Mouse (Mus musculus) retina, adult 2 months (tissue): ENCODE data around the gene Cltrn.

Source experiments
- DNase-seq: peaks from one replicate; pipeline ENCODE4 v3.0.0-alpha.2; 2012; ENCODE audit warnings: low read depth, low spot score

Cltrn gene

DNA sequence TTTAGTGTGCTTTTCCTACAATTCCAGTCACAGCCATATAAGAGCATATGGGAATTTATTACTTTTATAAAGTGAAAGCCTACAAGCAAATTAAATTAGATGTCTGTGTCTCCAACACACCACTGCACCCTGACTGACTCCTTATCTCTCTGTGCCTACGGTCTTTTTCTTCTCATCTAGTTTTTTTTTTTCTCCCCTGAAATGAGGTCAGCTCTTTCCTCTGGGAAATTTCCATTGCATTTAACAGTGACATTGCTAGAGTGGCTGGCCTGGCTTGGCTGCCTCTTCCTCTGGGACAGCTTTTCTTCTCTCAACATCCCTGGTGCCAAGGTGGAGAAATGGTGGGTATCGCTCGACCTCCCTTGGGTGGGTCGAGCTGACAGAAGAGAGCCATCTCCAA, at the start of gene Cltrn:
Cltrn (plus strand) TSS at position 249 of the 400 bp plus-strand sequence.
- no peak for DNase-seq

DNA sequence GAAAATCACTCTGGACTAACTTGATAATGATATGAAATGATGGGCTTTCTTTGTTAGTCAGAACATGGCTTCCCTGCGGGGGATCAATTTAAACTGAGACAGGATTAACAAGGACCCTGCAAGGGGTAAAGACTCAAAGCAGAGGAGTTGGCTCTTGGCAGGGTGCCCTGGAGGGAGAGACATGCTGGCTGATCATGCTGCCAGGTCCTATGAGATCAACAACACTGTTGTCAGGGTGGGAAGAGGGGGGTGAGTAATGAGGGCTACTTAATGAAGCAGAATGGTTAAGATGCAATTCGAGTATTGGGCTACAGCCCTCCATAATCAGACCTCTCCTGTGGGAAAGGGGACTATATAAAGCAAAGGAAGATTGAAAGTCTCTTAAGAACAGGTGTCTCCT, 49.7 kb upstream of the Cltrn start:
- DNase-seq, result no peak

DNA sequence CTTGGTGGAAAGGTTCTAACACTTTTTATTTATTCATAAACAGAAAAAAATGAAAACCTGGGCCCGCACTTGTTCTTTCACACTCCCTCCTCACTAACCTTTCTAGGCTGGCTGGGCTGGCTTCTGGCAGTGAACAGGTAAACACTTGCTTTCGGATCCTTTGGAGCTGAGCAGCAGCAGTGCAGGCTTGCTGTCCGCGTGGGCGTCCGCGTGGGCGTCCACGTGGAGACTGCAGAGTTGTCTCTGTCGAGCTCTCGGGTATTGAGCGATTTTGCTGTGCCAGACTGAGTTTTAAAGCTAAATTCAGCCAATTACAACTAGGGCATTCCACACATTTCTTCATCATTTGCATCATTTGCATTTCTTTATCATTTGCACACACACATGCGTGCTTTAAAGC, 46.6 kb upstream of the Cltrn start:
- no peak for DNase-seq

DNA sequence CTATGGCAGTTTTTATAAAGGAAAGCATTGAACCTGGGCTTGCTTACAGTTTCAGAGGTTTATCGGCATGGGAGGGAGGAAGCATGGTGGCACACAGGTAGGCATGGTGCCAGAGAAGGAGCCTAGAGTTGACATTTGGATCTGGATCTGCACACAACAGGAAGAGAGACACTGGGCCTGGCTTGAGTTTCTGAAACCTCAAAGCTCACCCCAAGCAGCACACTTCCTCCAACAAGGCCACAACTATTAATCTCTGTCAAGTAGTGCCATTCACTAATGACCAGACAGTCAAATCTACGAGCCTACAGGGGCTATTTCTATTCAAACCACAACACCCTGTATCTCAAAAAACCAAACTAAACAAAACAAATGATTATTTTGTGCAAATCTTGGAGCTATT, 41.9 kb upstream of the Cltrn start:
- no peak for DNase-seq

DNA sequence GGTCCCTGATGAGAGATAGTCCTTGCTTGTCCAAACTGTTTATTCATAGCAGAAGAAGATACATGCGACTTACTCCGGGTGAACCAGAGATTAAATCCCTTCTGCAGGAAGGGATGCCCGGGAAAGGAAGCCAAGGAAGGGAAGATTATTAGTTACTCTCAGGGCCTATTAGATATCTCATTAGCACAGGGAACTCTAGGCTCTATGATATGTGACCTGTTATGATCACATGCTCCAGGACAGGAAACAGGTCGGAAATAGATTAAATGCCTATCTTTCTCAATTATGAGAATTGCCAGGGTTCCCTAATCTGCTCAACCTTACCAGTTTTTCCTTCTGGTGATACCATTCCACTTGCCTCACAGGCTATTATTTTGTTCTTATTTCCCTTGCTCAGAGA, 32.9 kb upstream of the Cltrn start:
- DNase-seq, result no peak

DNA sequence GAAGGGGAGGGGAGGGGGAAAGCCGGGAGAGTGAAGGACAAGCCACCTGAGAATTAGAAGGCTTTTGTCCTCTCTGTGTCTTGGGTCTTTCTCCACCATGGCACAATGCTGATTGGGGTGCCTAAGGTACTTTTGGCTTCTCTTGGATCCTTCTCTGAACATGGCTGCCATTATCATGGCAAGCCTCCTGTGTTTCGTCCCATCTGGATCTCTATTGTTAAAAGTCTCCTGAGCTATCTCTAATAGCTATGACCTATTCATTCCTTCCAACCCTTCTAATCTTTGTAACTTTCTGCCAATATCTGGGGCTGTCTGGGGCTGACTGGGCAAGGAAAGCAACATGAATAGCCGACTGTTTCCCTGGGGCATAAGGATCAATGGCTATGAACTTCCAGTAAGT, 30.1 kb upstream of the Cltrn start:
- DNase-seq, result no peak

DNA sequence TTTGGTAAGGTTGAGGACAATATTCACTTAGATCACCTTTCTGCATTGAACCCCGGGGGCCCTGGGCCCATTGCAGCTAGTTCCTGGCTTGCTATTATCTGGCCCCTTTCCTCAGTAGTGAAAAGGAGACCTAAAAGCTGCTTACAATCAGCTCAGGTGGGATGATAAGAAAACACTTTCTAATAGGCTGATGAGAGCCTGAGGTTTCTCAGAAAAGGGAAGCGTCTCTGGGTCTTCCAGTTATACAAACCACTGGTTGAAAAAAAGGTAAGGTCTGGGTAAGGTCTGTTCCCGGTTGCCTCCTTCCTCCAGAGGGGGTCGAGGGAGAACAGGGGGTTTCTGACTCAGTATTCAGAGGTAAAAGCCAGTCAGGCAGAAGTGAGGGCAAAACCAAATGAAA, 29.6 kb upstream of the Cltrn start:
- no peak for DNase-seq

DNA sequence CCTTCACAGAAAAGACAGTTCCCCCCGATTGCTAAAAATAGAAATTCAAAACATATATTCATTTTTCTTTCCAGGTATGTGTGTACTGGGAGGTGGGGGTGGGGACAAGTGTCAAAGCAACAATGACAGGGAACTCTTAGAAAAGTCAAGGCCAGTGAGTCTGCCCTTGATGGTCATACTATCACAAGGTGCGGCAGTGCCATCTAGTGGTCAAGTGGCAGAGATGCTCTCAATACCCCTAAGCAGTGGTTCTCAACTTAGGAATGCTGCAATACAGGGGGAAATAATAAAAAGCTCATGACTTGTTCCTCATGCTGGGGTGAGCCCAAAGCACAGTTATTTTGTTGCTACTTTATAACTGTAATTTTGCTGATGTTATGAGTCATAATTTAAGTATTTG, 22.4 kb upstream of the Cltrn start:
- DNase-seq, result peak; percentile 44

DNA sequence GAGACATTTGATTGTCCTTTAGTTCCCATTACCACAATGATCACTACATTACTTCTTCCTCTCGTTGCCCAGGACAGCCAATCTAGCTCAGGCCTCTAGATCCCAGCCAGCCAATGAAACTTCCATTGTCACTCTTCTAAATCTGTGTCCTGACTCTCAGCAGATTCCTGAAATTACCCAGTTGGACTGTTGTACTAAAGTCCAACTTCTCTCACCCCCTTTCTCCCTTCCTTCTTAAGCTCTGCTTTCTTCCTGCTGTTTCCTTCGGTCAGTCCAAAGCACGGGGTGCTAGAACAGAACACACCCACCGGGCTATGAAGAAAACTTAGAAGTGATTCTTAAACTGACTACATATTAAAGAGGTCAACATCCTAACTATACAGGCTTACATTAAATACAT, 19.7 kb upstream of the Cltrn start:
- DNase-seq, result no peak

DNA sequence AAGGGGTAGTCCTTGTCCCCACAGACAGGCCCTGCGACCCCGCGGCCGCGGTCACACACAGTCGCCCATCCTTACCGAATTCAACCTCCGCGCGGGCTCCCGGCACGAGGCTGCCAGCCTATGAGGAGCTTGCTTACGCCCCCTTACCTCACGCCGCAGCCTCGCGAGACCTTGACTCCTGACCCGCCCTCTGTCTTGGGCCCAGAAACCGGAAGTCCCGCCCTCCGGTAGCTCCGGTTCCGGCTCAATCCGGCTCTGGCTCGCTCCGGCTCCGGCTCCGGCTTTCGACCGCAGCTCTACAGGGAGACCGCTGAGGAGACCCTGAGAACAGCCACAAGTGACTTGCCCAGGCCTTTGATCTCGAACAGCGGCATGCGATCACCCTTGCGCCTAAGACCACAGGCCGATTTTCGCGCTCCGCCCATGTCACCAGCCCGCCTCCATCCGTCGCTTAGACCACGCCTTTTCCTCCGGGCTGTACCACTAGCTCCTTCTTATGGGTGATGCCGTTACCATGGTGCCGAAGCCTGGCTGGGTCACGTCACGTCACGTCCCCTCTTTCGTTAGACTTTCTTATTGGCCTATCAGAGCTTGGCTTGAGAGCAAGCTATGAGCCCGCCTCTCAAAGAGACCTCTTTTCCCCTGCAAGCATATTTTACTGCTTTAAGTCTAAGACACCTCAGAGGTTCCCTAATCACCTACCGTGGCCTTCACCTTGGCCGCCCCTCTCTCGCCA, 12.4 kb upstream of the Cltrn start, which contains the start of gene Siah1b:
Siah1b (minus strand) TSS at position 454 of the 736 bp plus-strand sequence.
- DNase-seq, result peak; percentile 86

DNA sequence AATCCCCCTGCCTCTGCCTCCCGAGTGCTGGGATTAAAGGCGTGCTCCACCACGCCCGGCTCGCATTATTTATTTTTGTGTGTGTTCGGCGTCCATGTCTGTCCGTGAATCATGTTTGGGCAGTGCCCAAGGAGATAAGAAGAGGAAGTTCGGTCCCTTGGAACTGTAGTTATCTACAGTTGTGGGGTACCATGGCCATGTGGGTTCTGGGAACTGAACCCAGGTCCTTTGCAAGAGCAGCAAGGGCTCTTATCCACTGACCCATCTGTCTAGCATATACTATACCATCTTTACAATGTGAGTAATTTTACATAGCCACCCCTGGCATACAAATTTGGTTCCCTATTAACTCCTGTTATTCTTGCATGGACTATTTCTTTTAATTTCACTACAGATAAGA, 6.6 kb upstream of the Cltrn start:
- DNase-seq, result no peak

DNA sequence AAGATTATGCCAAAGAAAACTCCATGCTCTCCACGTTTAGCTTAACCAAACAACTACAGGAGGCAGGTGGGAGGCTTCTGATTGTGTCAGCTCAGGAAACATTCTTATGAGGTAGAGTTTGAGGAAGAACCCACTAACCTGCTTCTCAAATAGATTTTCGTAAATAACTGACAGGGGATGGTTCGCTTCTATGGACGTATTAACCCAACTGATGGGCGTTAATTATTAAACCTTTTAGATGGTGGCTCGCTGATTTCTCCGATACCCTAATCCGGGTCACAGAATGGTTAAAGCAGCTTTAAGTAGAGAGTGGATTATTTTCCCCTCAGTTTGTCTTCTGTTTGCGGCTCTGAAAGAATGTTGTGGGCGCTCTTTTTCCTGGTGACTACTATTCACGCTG, 1.3 kb downstream of the Cltrn start:
- DNase-seq, result no peak

DNA sequence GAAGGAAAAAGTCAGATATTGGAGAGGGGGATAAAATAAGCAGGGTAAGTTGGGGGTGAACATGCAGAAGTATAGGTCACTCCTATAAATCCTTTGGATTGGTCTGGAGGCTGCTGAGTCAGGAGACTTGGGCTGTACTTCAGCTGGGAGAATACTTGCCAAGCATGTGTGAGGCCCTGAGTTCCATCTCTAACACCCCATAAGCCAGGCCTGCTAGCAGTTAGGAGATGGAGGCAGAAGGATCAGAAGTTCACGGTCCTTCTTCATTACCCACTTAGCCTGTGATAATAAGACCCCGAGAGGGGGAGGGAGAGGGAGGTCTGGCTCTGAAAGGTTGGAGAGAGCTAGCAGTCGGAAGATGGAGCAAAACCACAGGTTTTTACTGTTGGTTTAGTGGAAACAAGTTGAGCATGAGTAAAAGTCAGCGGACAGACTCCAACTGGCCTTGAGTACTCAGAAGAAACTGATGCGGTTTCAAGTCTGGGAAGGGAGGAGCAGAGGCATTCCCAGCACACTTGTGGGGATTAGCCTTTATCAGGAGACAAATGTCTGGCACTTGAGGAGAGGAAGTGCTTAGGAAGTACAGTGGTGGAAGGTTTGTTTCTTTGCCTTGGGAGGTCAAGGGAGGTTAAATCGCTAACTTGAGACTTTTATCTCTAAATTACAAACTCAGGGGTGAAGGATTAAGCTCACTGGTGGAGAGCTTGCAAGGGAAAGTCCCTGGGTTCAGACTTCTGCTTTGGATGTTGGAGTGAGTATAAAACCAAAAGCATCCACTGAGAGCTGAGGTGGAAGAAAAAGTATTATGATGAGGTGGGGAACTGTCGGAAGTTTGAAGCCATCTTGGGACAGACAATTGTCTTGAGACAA, 3.9 kb downstream of the Cltrn start:
- no peak for DNase-seq

DNA sequence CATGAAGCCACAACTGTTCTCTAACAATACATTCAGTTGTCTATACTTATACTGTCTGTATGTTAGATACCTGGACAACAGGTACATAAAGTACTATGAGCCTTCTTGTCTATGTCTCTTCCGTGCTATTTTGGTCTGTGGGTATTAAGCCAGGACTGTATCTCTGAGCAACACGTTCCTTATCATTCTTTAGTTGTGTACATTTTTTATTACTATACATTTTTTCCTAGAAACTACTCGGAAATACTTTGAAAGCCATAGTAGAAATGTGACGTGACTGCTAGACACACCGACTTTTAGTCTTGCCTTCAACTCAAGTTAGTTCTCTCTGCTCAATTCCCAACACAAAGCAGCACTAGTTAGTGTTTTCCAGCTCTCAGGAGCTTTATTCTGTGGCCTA, 4.8 kb downstream of the Cltrn start:
- no peak for DNase-seq

DNA sequence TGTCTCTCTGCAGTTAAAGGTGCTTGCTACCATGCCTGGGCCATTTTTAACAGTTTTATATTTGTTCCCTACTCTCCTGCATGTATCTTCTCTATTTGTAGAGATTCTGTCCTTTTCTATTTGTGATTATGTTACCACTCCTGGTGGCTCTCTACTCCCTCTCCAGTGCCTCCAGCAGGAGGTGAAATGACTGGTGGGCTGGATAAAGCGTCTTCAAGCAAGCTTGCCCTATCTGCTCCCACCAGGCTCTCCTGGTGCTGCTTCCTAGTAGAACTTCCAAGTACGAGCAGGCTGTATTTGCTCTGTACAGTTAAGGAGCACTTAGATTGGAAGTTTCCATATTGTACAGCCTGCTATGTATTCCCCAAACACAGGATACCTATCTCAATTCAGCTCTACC, 7.2 kb downstream of the Cltrn start:
- no peak for DNase-seq

DNA sequence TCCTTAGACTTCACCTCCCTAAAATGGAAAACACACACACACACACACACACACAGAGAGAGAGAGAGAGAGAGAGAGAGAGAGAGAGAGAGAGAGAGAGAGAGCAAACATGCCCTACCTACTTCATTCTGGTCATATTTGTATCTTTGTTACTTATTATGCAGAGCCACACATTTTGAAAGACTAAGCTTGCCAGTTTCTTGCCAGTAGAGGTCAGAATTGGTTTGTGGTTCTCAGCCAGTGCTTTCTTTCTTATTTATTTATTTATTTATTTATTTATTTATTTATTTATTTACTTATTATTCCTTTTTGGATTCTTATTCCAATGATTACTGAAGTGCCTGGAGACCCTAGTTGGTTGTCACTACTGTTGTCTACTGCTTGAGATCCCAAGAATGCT, 12.9 kb downstream of the Cltrn start:
- DNase-seq, result no peak

DNA sequence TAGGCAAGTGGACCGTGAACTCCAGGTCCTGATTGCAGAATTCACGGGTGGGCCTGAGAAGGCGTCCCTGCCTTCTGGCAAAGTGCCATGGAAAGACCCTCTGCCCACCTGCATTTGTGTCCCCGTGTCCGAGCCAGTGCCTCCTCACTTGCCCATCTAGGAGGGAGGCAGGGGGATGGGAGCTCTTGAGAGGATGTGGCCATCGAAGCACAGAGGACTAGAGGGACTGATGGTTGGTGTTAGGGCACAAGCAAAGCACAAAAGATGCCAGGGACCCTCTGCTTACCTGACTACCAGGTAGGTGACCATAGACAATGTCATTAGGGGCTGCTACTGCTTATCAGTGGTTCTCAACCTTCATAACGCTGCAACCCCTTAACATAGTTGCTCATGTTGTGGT, 13.6 kb downstream of the Cltrn start:
- no peak for DNase-seq

DNA sequence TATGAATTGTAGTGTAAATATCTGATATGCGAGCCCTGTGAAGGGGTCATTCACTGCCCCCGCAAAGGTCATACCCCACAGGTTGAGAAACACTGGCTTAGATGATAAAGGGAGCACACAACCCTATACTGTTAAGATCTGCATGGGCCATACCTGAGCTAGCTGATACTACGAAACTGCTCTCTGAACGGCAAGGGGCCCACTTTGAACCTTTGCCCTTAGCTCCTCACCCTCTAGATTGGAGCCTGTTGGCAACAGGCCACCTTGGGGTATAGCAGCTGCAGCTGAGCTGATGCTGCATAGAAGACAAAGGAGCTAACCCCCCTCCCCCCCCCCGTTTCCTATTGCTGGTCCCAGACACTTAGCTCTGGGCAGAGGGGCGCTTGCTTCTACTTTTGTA, 14.0 kb downstream of the Cltrn start:
- no peak for DNase-seq

DNA sequence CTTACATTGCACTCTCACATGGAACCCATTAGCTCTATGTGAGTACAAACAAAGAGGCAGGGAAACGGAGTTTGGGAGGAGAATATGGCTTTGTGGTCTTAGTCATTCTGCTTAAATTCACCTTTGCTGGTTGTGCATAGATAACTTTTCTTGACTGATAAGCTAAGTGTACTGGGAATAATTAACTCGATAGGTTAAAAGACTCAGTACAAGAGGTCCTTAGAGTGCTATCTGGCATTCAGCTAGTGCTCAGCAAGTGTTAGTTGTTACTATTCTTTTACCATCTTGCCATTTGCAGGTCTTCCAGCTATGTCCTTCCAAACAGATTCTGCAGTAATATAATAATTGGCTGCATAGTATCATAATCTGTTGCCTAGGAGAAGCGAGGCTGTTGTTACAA, 22.5 kb downstream of the Cltrn start:
- no peak for DNase-seq

DNA sequence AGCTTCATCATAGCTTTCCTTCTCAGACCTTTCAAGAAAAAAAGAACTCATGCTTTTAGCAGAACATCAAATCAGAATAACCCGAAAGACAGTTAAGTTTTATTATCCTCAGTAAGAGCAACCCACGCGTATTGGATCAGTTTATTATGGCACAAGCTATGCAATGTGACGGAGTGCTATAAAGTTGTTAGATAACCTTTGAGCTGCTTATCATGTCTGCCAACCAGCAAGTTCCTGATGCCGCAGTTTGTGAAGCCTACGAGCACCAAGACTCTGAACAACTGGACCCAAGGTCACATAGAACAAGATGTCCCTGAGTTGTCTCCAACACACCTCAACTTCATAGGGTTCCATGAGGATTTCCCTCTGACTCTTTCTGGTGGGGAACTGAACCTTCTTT, 25.1 kb downstream of the Cltrn start:
- DNase-seq, result no peak

DNA sequence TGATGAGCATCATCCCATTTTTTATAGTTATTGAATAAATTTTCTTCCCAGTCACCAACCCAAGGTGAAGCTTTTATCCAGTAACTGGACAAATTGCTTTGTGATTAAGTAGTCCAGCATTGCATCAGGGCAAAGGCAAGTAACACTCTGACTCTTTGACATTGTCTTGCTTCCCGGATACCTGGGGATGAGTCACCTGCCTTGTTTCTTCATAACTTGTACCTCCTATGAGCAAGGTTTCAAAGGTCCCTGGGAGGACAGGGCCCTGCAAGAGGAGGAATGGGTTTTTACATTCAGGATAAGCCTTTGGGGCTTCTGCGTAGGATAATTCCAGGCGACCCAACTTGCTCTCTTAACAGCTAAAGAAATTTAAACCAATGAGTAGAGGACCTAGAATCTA, 35.3 kb downstream of the Cltrn start:
- no peak for DNase-seq

DNA sequence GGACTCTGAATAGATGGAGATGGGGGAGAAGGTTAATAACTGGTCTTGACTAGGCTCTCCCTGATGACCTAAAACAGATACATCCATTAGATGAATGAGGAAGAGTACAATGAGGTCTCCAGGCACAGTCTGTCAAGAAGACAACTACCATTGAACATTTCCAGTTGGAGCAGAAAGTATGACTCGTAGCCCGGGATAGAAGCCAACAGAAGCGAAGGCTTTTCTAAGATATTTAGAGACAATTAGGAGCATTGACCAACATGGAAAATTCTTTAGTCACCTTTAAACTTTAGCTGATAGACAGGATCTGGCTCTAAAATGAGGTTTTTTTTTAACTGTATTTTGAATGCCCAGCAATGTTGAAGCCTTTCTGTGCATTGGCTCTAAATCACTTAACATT, 44.9 kb downstream of the Cltrn start:
- no peak for DNase-seq

DNA sequence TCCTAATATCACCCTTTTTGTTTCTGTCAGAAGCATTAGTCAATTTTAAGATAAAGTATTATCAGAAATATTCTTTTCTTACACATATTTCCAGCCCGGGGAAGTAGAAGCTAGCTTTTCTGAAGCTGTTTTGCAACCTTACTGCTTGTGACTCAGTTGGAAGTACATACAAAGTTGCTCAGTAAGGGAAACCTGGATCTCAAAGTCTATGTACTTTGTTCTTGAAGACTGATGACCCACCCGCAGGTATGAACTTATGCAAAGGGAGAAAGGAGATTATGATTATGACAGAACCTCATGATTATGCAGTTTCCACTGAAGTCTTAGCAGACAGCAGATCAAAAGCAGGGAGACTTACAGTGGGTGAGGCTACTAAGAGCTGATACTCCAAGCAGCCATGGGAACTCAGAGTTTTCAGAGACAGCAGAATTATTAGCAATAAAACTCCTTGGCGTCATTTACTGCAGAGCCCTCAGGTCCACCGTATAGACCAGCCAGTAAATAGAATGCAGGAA, 46.7 kb downstream of the Cltrn start:
- DNase-seq, result no peak
